Comparison of ENCODE assay signal across 8 mouse cellular contexts in the genomic region with DNA sequence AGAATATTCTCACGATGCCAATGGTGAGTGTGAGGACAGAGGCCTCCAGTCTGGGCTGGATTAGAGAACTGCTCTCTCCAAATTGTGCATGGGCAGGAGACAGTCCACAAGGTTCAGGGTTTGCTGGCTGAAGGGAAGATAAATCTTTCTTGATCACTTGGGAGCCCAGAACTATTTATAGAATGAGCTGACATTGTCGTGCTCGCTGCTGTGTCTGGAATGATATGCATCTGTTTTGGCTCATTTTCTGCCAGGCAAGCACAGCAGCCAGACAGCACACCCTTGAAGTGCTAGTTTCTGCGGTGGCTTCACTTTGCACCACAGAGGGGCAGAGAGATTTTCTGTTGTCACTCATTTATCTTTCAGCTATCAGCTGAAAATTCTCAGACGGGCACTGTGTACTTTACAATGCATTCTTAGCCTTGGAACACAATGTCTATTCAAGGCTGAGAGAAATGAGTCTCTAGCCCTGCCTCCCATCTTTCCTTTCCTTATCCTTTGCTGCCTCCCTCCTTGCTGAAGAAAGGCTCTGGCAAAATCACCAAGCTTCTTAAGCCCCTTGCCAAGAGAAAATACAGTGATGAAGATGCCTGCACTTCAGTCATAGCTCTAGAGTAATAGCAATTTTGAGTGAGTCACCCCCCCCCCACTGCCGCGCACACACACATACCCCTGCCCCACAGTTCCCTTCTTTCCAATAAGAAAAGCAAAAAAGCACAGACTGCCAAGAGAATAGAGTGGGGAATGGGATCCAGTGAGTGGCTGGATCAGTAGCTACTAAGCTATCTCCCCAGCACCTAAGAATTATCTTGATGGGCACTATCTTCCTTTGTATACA.
DNase-seq lines count a peak whose midpoint lies in the region; ATAC-seq and TF ChIP-seq lines count a peak whose summit lies in the region.

No protein-coding gene starts in this region.

- peak; percentile 43; the same call in 1 of the 2 replicates for ATAC-seq in embryonic facial prominence, embryonic 15.5 days (ENCODE audit: insufficient number of reproducible peaks, low FRiP score, low TSS enrichment, low read depth)
- peak; percentile 65 for ATAC-seq in hindbrain, embryonic 14.5 days (ENCODE audit: low FRiP score)
- ATAC-seq in midbrain, postnatal 0 days (ENCODE audit: low FRiP score) = no peak

- H3K27ac ChIP-seq in embryonic facial prominence, embryonic 15.5 days (replicated peaks) = no peak overlapping the region
- H3K27ac ChIP-seq in hindbrain, embryonic 14.5 days = peak overlapping the region; percentile 66
- H3K27ac ChIP-seq in midbrain, postnatal 0 days (ENCODE audit: low read depth, low read length) = peak overlapping the region; percentile 74

- WGBS in embryonic facial prominence, embryonic 15.5 days = 43% methylated on average over 7 of the region's 7 CpGs
- WGBS in hindbrain, embryonic 14.5 days = 37% methylated on average over 7 of the region's 7 CpGs
- WGBS in midbrain, postnatal 0 days = 35% methylated on average over 7 of the region's 7 CpGs

- peak; percentile 13 for DNase-seq in kidney, postnatal 10 days
- no peak for DNase-seq in kidney, adult 18-20 months
- DNase-seq in hindbrain, embryonic 14.5 days (ENCODE audit: low spot score) = peak; percentile 30
- peak; percentile 40 for DNase-seq in midbrain, postnatal 0 days (ENCODE audit: low spot score)
- no peak for DNase-seq in cerebellum, adult 11-12 months
- DNase-seq in left cerebral cortex, adult 8-10 months (ENCODE audit: low spot score in 2 of 2) = no peak
- no peak for DNase-seq in urinary bladder, postnatal 25 days (ENCODE audit: low spot score)

- H3K4me3 ChIP-seq in embryonic facial prominence, embryonic 15.5 days (replicated peaks) = no peak overlapping the region
- H3K4me3 ChIP-seq in hindbrain, embryonic 14.5 days (replicated peaks; ENCODE audit: low read length) = no peak overlapping the region
- no peak overlapping the region for H3K4me3 ChIP-seq in midbrain, postnatal 0 days (ENCODE audit: low read depth, low read length)

- H3K9me3 ChIP-seq in embryonic facial prominence, embryonic 15.5 days (replicated peaks) = no peaks in the 10 kb centered on the region
- no peaks in the 10 kb centered on the region for H3K9me3 ChIP-seq in hindbrain, embryonic 14.5 days (ENCODE audit: control insufficient read depth, low read length)
- H3K9me3 ChIP-seq in midbrain, postnatal 0 days (ENCODE audit: low read length) = no peaks in the 10 kb centered on the region

- H3K27me3 ChIP-seq in embryonic facial prominence, embryonic 15.5 days = no peaks in the 10 kb centered on the region
- H3K27me3 ChIP-seq in hindbrain, embryonic 14.5 days (ENCODE audit: control insufficient read depth, insufficient read depth, low read length) = no peaks in the 10 kb centered on the region
- no peaks in the 10 kb centered on the region for H3K27me3 ChIP-seq in midbrain, postnatal 0 days (ENCODE audit: insufficient read depth, low read length)

- no peak overlapping the region for H3K4me2 ChIP-seq in embryonic facial prominence, embryonic 15.5 days (replicated peaks)
- no peak overlapping the region for H3K4me2 ChIP-seq in hindbrain, embryonic 14.5 days (replicated peaks)
- 0 out of 2 replicates have a peak overlapping the region, but pooled peaks have one; percentile 4 for H3K4me2 ChIP-seq in midbrain, postnatal 0 days (ENCODE audit: low read depth, low read length, poor library complexity, severe bottlenecking)

- no peak overlapping the region for H3K9ac ChIP-seq in embryonic facial prominence, embryonic 15.5 days
- H3K9ac ChIP-seq in hindbrain, embryonic 14.5 days = no peak overlapping the region
- H3K9ac ChIP-seq in midbrain, postnatal 0 days (replicated peaks; ENCODE audit: low read length, poor library complexity, severe bottlenecking) = no peak overlapping the region

- 0 out of 2 replicates have a peak, but pooled peaks cover 5% of the 10 kb centered on the region for H3K4me1 ChIP-seq in embryonic facial prominence, embryonic 15.5 days
- peaks cover 28% of the 10 kb centered on the region for H3K4me1 ChIP-seq in hindbrain, embryonic 14.5 days (replicated peaks; ENCODE audit: control insufficient read depth, insufficient read depth, low read length)
- peaks cover 10% of the 10 kb centered on the region; the same call in 1 of the 2 replicates for H3K4me1 ChIP-seq in midbrain, postnatal 0 days (ENCODE audit: insufficient read depth, low read length)

- H3K36me3 ChIP-seq in embryonic facial prominence, embryonic 15.5 days = no peaks in the 10 kb centered on the region
- H3K36me3 ChIP-seq in hindbrain, embryonic 14.5 days (replicated peaks; ENCODE audit: control insufficient read depth, insufficient read depth) = no peaks in the 10 kb centered on the region
- H3K36me3 ChIP-seq in midbrain, postnatal 0 days (ENCODE audit: insufficient read depth, low read length) = no peaks in the 10 kb centered on the region

- TF ChIP-seq CTCF in midbrain, postnatal 0 days (IDR thresholded peaks at IDR 0.05) = peak; percentile 27; the same call in 1 of the 2 replicates

Comparison
In these comparisons a context has a peak if more than half of its experiments do, and no peak if none do; other contexts are left out.
1. DNase-seq: peak in kidney, postnatal 10 days (single experiment), hindbrain, embryonic 14.5 days (single experiment) and midbrain, postnatal 0 days (single experiment); none in kidney, adult 18-20 months (single experiment), cerebellum, adult 11-12 months (single experiment), left cerebral cortex, adult 8-10 months (0 of 2) and urinary bladder, postnatal 25 days (single experiment).